Mouse (Mus musculus) brain, embryonic 14.5 days (tissue): Measurements from ENCODE around the gene Slc25a5.

Experiments used
- CTCF ChIP-seq: fragments of 200-500 bp; IDR thresholded peaks from 2 replicates; pipeline ENCODE4 v1.5.1; 2012; ENCODE audit warnings: inconsistent platforms, mild to moderate bottlenecking, moderate library complexity, borderline replicate concordance; ENCODE audit not compliant: insufficient read depth, insufficient read length; ENCODE audit errors: extremely low read depth
- POLR2A ChIP-seq: fragments of 200-500 bp; IDR thresholded peaks from 2 replicates; pipeline ENCODE4 v1.6.1; 2012; ENCODE audit warnings: mild to moderate bottlenecking, inconsistent platforms, borderline replicate concordance; ENCODE audit not compliant: poor library complexity, insufficient read depth, insufficient read length, severe bottlenecking; ENCODE audit errors: extremely low read depth

- TF ChIP-seq CTCF (no peak), POLR2A (no peak)
Measured at GRCm38 (mm10) chrX:36823932-36824711, 28.7 kb downstream of the Slc25a5 start.
